Comparison of ENCODE assay signal across 17 mouse cellular contexts in genomic region chr5:65454771-65455170, GRCm38 (mm10). TPM values are rescaled to one million over a fixed set of nuclear protein-coding genes. Genes with fewer than 3 reads are reported as not detected.
DNase-seq lines count a peak whose midpoint lies in the region; ATAC-seq and TF ChIP-seq lines count a peak whose summit lies in the region.
"Had no signal": no experiment of that assay in that cellular context is flagged by ENCODE, and none has a peak within 500 bp of the region (broad histone marks: within the 10 kb centered on the region; RNA-seq: fewer than 3 reads in every experiment).

No protein-coding gene starts in this region.

- no peaks in the 10 kb centered on the region for H3K9me3 ChIP-seq in intestine, embryonic 16.5 days (ENCODE audit: control insufficient read depth, low read length)
- H3K9me3 ChIP-seq in intestine, embryonic 15.5 days: no peaks in the 10 kb centered on the region
- H3K9me3 ChIP-seq: hindbrain, embryonic 15.5 days; midbrain, embryonic 10.5 days; neural tube, embryonic 12.5 days had no signal

- 0 out of 2 replicates have a peak, but pooled peaks have one; percentile 9 for ATAC-seq in intestine, embryonic 16.5 days
- no peak for ATAC-seq in intestine, embryonic 15.5 days

- H3K4me3 ChIP-seq in intestine, embryonic 16.5 days (ENCODE audit: low read length): no peak overlapping the region
- H3K4me3 ChIP-seq in intestine, embryonic 15.5 days (replicated peaks): no peak overlapping the region
- H3K4me3 ChIP-seq in cerebellum, adult 2 months (replicated peaks; ENCODE audit: insufficient read depth, low read depth, low read length): no peak overlapping the region
- H3K4me3 ChIP-seq: hindbrain, embryonic 15.5 days; midbrain, embryonic 10.5 days; neural tube, embryonic 12.5 days had no signal

- 46% methylated on average over 5 of the region's 5 CpGs for WGBS in intestine, embryonic 16.5 days
- 42% methylated on average over 5 of the region's 5 CpGs for WGBS in intestine, embryonic 15.5 days
- 80% methylated on average over 5 of the region's 5 CpGs for WGBS in cerebellum, adult 2 months

- no peak for TF ChIP-seq POLR2A in cerebellum, adult 2 months (IDR thresholded peaks at IDR 0.05; ENCODE audit: borderline replicate concordance, insufficient read depth, low read length)

- H3K4me2 ChIP-seq in intestine, embryonic 16.5 days (ENCODE audit: low read depth, low read length): no peak overlapping the region
- no peak overlapping the region for H3K4me2 ChIP-seq in intestine, embryonic 15.5 days (replicated peaks)
- H3K4me2 ChIP-seq: hindbrain, embryonic 15.5 days; neural tube, embryonic 12.5 days had no signal

- DNase-seq in adrenal gland, postnatal 14 days: peak; percentile 56
- peak; percentile 61 to 76 for DNase-seq in heart, adult 9 months (ENCODE audit: low spot score in 2 of 2)
- DNase-seq in heart, postnatal 4 days: peak; percentile 41
- no peak for DNase-seq in right cerebral cortex, postnatal 36 days (ENCODE audit: low spot score in 2 of 2)
- DNase-seq in spleen, postnatal 14 days (ENCODE audit: low spot score in 2 of 2): no peak
- no peak for DNase-seq in cerebellum, adult 2 months
- DNase-seq: cerebellum, postnatal 25 days; kidney, postnatal 10 days; right cerebral cortex, adult 18-20 months had no signal

- no peaks in the 10 kb centered on the region for H3K27me3 ChIP-seq in intestine, embryonic 16.5 days (replicated peaks; ENCODE audit: control insufficient read depth, insufficient read depth, low read length)
- no peaks in the 10 kb centered on the region for H3K27me3 ChIP-seq in intestine, embryonic 15.5 days (replicated peaks)
- H3K27me3 ChIP-seq in cerebellum, adult 2 months (ENCODE audit: control insufficient read depth, insufficient read depth, low read length): no peaks in the 10 kb centered on the region
- H3K27me3 ChIP-seq: hindbrain, embryonic 15.5 days; neural tube, embryonic 12.5 days had no signal

- H3K4me1 ChIP-seq in intestine, embryonic 16.5 days (ENCODE audit: control insufficient read depth, insufficient read depth, low read length): 0 out of 2 replicates have a peak, but pooled peaks cover 4% of the 10 kb centered on the region
- no peaks in the 10 kb centered on the region for H3K4me1 ChIP-seq in intestine, embryonic 15.5 days (replicated peaks)
- no peaks in the 10 kb centered on the region for H3K4me1 ChIP-seq in cerebellum, adult 2 months (ENCODE audit: control insufficient read depth, insufficient read depth, low read length)
- H3K4me1 ChIP-seq: hindbrain, embryonic 15.5 days; neural tube, embryonic 12.5 days had no signal

- no peaks in the 10 kb centered on the region for H3K36me3 ChIP-seq in intestine, embryonic 16.5 days (ENCODE audit: control insufficient read depth, insufficient read depth, low read length)
- H3K36me3 ChIP-seq in intestine, embryonic 15.5 days: 0 out of 2 replicates have a peak, but pooled peaks cover 3% of the 10 kb centered on the region

- no peak overlapping the region for H3K27ac ChIP-seq in intestine, embryonic 16.5 days (ENCODE audit: low read length)
- H3K27ac ChIP-seq in intestine, embryonic 15.5 days: no peak overlapping the region
- H3K27ac ChIP-seq in cerebellum, adult 2 months (ENCODE audit: insufficient read depth, low read length): no peak overlapping the region
- H3K27ac ChIP-seq: hindbrain, embryonic 15.5 days; liver, embryonic 14.5 days; midbrain, embryonic 10.5 days; neural tube, embryonic 12.5 days had no signal

- H3K9ac ChIP-seq in intestine, embryonic 16.5 days (ENCODE audit: low read depth, low read length): no peak overlapping the region
- no peak overlapping the region for H3K9ac ChIP-seq in intestine, embryonic 15.5 days
- H3K9ac ChIP-seq: hindbrain, embryonic 15.5 days; liver, embryonic 14.5 days; neural tube, embryonic 12.5 days had no signal

- no peak for TF ChIP-seq CTCF in cerebellum, adult 2 months (IDR thresholded peaks at IDR 0.05; ENCODE audit: borderline replicate concordance, insufficient read depth, low read depth, low read length)

RNA-seq across cellular contexts. Expression of gene Ugdh, which starts 19.0 kb away (rescaled TPM):
- polyA plus RNA-seq in intestine, embryonic 16.5 days (2015; fragmentation: Nextera tagmentation; extraction: Ambion mirVana): 266 and 271 TPM in 2 replicates
- 195 and 200 TPM in 2 replicates for polyA plus RNA-seq in intestine, embryonic 15.5 days (2015; fragmentation: Nextera tagmentation; extraction: Ambion mirVana)
- 47.7 and 48.7 TPM in 2 replicates for total RNA-seq in adrenal gland, postnatal 14 days (2021)
- total RNA-seq in heart, postnatal 4 days (2021): 10 to 100 TPM; 41.4 to 45.2 TPM
- polyA plus RNA-seq in cerebellum, adult 2 months (2012; rRNA removed): 26.1 and 27.3 TPM in 2 replicates

RNA-seq across cellular contexts. Expression of gene Gm43552, which starts 37.9 kb away (rescaled TPM):
- polyA plus RNA-seq in intestine, embryonic 16.5 days (2015; fragmentation: Nextera tagmentation; extraction: Ambion mirVana): not detected in 2 replicates
- not detected in 2 replicates for polyA plus RNA-seq in intestine, embryonic 15.5 days (2015; fragmentation: Nextera tagmentation; extraction: Ambion mirVana)
- total RNA-seq in adrenal gland, postnatal 14 days (2021): not detected in 2 replicates
- 1 to 10 TPM in 1 of 2 experiments, not detected in 1; 3.5 TPM for total RNA-seq in heart, postnatal 4 days (2021)
- polyA plus RNA-seq in cerebellum, adult 2 months (2012; rRNA removed): 0.86 TPM in 1 of 2 replicates, not detected in the other
- polyA plus RNA-seq: embryonic facial prominence, embryonic 14.5 days; hindbrain, embryonic 15.5 days; liver, embryonic 14.5 days; midbrain, embryonic 10.5 days; neural tube, embryonic 12.5 days; stomach, embryonic 16.5 days had no signal

Comparison
In these comparisons a context has a peak if more than half of its experiments do, and no peak if none do; other contexts are left out.
1. DNase-seq: peak in adrenal gland, postnatal 14 days (single experiment), heart, adult 9 months (2 of 2) and heart, postnatal 4 days (single experiment); none in right cerebral cortex, postnatal 36 days (0 of 2), spleen, postnatal 14 days (0 of 2) and cerebellum, adult 2 months (0 of 2).